Mouse (Mus musculus) olfactory bulb, adult 2 months (tissue): ENCODE measurements around the gene Pax4. TPM values are rescaled to one million over a fixed set of nuclear protein-coding genes. Genes with fewer than 3 reads are reported as not detected.

Experiments
- H3K27ac ChIP-seq: fragments of 200-500 bp; 2 replicates; pipeline ENCODE4 v1.5.1; 2012; ENCODE audit warnings: low read depth, low read length; ENCODE audit not compliant: insufficient read depth
- H3K4me1 ChIP-seq: fragments of 200-500 bp; 2 replicates; pipeline ENCODE4 v1.6.1; 2012; ENCODE audit warnings: low read length; ENCODE audit not compliant: control insufficient read depth, insufficient read depth
- H3K4me3 ChIP-seq: fragments of 200-500 bp; 2 replicates; pipeline ENCODE4 v1.5.1; 2012; ENCODE audit warnings: mild to moderate bottlenecking, low read depth, low read length, moderate library complexity; ENCODE audit not compliant: insufficient read depth
- CTCF ChIP-seq: fragments of 200-500 bp; IDR thresholded peaks from 2 replicates; pipeline ENCODE4 v1.5.1; 2012; ENCODE audit warnings: low read depth, mild to moderate bottlenecking, low read length, moderate library complexity; ENCODE audit not compliant: insufficient read depth
- POLR2A ChIP-seq: fragments of 200-500 bp; IDR thresholded peaks from 2 replicates; pipeline ENCODE4 v1.6.1; 2012; ENCODE audit warnings: mild to moderate bottlenecking, low read depth, low read length, moderate library complexity; ENCODE audit not compliant: insufficient read depth
- WGBS: fragments of 180-500 bp; shearing (Covaris S2); methylation state at CpG from one replicate; pipeline ENCODE4 v1.1.7; 2018; 5-methylcytosine and 5-hydroxymethylcytosine counted together
- polyA plus RNA-seq: library from polyadenylated mRNA; stranded (reverse); fragments of >200 nt; gene quantifications from 2 replicates; pipeline ENCODE4 v1.2.4, GENCODE M21; 2012; ENCODE audit warnings: low replicate concordance; ENCODE audit not compliant: missing spikeins, insufficient read depth, insufficient read length

Gene Pax4
- not detected in 2 replicates for polyA plus RNA-seq

DNA sequence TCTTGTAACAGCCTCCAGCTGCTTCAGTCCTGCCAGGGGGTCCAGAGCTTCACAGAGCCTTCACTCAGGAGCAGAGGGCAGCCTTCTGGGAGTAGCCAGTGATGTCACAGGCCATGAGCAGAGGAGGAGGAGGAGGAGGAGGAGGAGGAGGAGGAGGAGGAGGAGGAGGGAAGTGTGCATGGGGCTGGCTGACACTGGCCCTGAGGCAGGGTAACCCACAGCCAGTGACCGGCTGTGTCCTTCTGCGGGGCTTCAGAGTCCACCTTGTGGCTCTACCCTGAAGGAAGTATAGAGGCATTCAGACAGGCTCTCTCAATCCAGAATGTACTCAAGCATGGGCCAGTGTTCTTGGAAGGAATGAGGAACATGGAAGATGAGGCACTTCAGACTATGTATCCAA, at the start of gene Pax4:
Gene Pax4 (minus strand): TSS at position 101 of the 400 bp plus-strand sequence.
- no peak within 1 kb of the TSS for H3K4me3 ChIP-seq
- H3K4me1 ChIP-seq, result no peaks in the 10 kb centered on the region
- TF ChIP-seq POLR2A (no peak), CTCF (no peak)
- 83% methylated on average over 2 of the region's 2 CpGs for WGBS
- H3K27ac ChIP-seq, result no peak within 1 kb of the TSS

GRCm38 (mm10) chr6:28497837-28498236, 48.7 kb upstream of the Pax4 start:
- H3K4me1 ChIP-seq, result no peaks in the 10 kb centered on the region
- 54% methylated on average over 5 of the region's 5 CpGs for WGBS
- TF ChIP-seq POLR2A (no peak), CTCF (no peak)
- H3K4me3 ChIP-seq, result no peak overlapping the region
- H3K27ac ChIP-seq, result no peak overlapping the region

- TF ChIP-seq POLR2A, result no peak
- no peak for TF ChIP-seq CTCF
- H3K27ac ChIP-seq, result no peak overlapping the region
- no peak overlapping the region for H3K4me3 ChIP-seq
- no peaks in the 10 kb centered on the region; the same call in 1 of the 2 replicates for H3K4me1 ChIP-seq
These were observed 42.0 kb upstream of the Pax4 start for GRCm38 (mm10) chr6:28491198-28491597.

- 69% methylated on average over 5 of the region's 5 CpGs for WGBS
- H3K27ac ChIP-seq, result no peak overlapping the region
- H3K4me3 ChIP-seq, result no peak overlapping the region
- no peak for TF ChIP-seq CTCF
- no peak for TF ChIP-seq POLR2A
- H3K4me1 ChIP-seq, result no peaks in the 10 kb centered on the region; the same call in 1 of the 2 replicates
These were observed 41.5 kb upstream of the Pax4 start for GRCm38 (mm10) chr6:28490612-28491011.

GRCm38 (mm10) chr6:28488204-28488851, 39.2 kb upstream of the Pax4 start:
- H3K4me3 ChIP-seq, result no peak overlapping the region
- TF ChIP-seq CTCF, result no peak
- no peaks in the 10 kb centered on the region; the same call in 1 of the 2 replicates for H3K4me1 ChIP-seq
- H3K27ac ChIP-seq, result no peak overlapping the region
- 100% methylated on average over 1 of the region's 1 CpGs for WGBS

DNA sequence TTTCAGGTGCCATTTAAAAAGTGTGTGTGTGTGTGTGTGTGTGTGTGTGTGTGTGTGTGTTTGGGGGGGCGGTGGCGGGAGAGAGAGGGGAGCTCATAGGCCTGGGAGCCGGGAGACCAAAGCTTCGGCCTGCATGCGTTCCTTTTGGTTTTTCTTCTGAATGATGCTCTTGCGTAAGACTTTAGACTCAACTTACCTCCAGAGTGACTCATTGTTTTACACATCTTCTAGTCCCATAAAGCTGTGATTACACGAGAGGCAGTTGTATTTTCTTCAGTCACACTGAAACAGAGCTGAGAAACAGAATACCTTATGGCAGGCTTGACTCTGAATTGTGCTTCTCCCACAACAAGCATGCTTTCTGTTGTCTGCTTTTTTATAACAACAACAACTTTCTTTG, 37.8 kb upstream of the Pax4 start:
- Histone ChIP-seq H3K27ac (no peak overlapping the region), H3K4me3 (no peak overlapping the region), H3K4me1 (peaks cover 2% of the 10 kb centered on the region; the same call in 1 of the 2 replicates)
- 72% methylated on average over 7 of the region's 7 CpGs for WGBS
- no peak for TF ChIP-seq POLR2A
- no peak for TF ChIP-seq CTCF

DNA sequence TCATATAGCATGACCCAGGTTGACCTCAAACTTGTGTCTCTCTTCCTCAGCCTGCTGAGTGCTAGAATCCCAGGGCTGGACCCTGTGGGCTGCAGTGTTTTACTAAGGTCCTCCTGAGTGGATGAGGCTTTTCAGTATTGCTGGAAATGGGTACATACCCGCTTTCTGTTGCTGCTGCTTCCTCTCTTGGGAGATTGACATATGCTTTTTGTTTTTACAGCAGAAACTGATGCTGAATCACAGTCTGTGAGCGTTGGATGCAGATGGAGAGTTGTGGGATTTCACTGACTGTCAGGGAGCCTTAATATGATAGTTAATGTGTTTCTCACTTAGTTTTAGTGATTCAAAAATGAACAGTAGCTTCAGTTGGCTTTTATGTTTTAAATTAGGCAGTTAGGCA, 37.3 kb upstream of the Pax4 start:
- WGBS, result 90% methylated on average over 2 of the region's 2 CpGs

DNA sequence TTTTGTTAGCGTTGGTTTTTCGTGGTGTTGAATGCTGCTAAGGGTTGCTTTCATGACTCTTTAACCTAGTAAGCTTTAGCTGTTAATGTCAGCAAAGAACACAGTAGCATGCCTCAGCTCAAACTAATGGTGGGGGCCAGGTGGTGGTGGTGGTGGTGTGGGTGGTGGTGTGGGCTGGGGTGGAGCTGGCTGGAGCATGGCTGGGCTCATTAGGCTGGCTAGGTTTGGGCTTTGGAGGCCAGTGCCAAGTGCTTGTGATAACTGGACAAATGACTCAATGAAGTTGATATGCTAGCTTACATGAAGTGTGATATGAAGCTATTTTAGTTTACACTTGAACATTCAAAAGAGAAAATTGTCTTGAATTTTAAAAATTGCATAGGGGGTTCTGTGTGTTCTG, 36.9 kb upstream of the Pax4 start:
- H3K4me3 ChIP-seq, result no peak overlapping the region
- H3K27ac ChIP-seq, result no peak overlapping the region
- peaks cover 6% of the 10 kb centered on the region; the same call in 1 of the 2 replicates for H3K4me1 ChIP-seq
- WGBS, result 87% methylated on average over 2 of the region's 2 CpGs
- no peak for TF ChIP-seq CTCF
- no peak for TF ChIP-seq POLR2A

More for the DNA sequence above, 37.3 kb upstream of the Pax4 start:
- TF ChIP-seq CTCF (no peak), POLR2A (no peak)
- Histone ChIP-seq H3K4me3 (no peak overlapping the region), H3K27ac (no peak overlapping the region), H3K4me1 (peaks cover 6% of the 10 kb centered on the region; the same call in 1 of the 2 replicates)

DNA sequence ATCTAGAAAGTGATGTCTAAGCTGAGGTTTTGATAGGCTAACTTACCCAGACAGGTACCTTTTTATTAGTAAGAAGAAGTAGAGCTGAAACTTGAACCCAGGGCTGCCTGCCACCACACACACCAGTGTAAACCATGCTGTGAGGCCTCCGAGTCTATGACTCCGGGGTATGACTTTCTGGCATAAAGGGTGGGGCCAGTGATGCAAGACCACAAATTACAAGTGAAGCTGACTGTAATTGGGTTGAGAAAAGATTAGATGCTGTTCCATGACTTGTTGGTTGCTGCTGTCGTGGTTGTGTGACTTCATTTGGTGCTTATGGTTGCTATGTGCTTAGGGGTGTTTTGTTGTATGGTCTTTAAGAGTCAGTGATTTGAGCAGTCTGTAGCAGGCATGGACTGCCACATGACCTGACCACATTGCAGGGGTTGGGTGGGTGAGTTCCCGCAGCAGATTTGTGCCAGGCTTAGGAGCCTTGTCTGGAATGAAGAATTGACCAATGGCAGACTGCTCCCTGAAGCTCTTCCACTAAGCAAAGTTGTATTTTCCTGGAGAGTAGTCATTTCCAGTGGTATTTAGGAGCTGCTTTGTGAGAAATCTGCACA, 33.7 kb upstream of the Pax4 start:
- Histone ChIP-seq H3K27ac (no peak overlapping the region), H3K4me3 (no peak overlapping the region), H3K4me1 (peaks cover 6% of the 10 kb centered on the region; the same call in 1 of the 2 replicates)
- TF ChIP-seq POLR2A (no peak), CTCF (no peak)
- WGBS, result 75% methylated on average over 4 of the region's 4 CpGs
